In genomic region chr10:96841128-96841527, GRCm38 (mm10) we compare ENCODE assay signal across 16 mouse cellular contexts.
DNase-seq lines count a peak whose midpoint lies in the region.
"Had no signal": no experiment of that assay in that cellular context is flagged by ENCODE, and none has a peak within 500 bp of the region (broad histone marks: within the 10 kb centered on the region; RNA-seq: fewer than 3 reads in every experiment).

No protein-coding gene starts in this region.

- peak; percentile 94 for DNase-seq in brain, adult 2 months (ENCODE audit: low read depth, low spot score)
- peak; percentile 59 for DNase-seq in cerebellum, adult 11-12 months
- DNase-seq in cerebellum, adult 9-10 months: peak; percentile 94
- peak; percentile 33 to 77 for DNase-seq in cerebellum, postnatal 14 days
- DNase-seq in adrenal gland, adult 8-10 months: no peak
- no peak for DNase-seq in kidney, adult 8-10 months
- DNase-seq in thymus, adult 18-20 months: no peak
- DNase-seq: adrenal gland, adult 2 months; adrenal gland, postnatal 25 days; B cell, adult 2 months; gastrocnemius, postnatal 10 days; gastrocnemius, postnatal 36 days; heart, adult 2 months; heart, postnatal 14 days; heart, postnatal 4 days; kidney, adult 18-20 months had no signal

Comparison
In these comparisons a context has a peak if more than half of its experiments do, and no peak if none do; other contexts are left out.
1. DNase-seq: peak in brain, adult 2 months (single experiment), cerebellum, adult 11-12 months (single experiment), cerebellum, adult 9-10 months (single experiment) and cerebellum, postnatal 14 days (2 of 2); none in adrenal gland, adult 8-10 months (single experiment), kidney, adult 8-10 months (0 of 2) and thymus, adult 18-20 months (0 of 2).